Mouse (Mus musculus): ENCODE measurements around the gene Rdh9. TPM values are rescaled to one million over a fixed set of nuclear protein-coding genes. Genes with fewer than 3 reads are reported as not detected.
"Not testable (repeated sequence)": the region's sequence is repeated elsewhere in the genome, so short reads cannot be mapped to it uniquely, and the experiment has no call there.

Gene Rdh9
- total RNA-seq, 2 experiments from 2014 or later: not detected

DNA sequence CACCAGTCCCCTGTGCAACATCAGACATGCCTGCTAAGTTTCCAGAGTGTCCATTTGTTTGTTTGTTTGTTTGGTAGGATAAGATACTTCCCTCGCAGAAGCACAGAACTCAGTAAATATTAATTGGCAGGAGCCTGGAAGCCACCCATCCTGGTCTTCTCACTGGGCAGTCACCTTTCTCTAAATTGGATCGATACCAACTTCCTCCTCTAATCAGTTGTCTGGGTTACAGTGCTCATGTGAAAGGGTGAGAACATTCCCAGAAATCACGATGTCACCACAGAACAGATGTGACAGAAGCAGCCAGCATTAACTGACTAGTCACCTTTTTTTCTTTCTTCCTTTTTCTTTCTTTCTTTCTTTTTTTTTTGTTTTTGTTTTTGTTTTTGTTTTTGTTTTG, 20.9 kb upstream of the Rdh9 start:
- intact Hi-C loops (cut with DNase I): no loop called here
- no peak for DNase-seq (ENCODE audit: low spot score)

DNA sequence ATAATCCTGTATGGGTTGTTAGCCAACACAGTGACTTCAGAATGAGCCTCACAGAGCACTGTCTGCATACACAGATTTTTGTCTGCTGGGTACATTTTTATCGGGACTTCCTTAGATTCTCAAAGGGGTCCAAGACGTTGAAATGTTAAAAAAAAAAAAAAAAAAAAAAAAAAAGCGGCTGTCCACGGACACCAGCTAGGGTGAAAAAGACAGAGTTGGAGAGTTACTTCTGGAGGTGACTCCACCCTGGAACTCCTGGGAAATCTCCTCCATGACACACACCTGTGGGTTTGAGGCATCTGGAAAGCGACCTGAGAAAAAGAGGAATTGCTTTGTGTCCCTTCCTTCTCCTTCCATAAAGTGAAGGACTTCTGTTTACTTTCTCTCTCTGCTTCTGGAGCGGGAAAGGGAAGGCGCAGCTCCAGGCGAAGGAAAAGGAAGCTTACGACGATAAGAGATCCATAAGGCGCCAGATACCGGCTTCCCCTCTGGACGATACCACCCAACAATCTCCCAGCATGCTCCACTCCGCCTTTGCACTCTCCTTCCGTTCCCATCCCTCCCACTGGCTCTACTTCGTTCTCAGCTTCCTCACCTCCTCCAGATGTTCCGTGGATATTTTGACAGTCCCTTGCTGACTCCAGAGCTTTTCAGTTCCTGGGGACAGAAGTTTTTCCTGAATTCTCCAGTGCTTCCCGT, 20.3 kb upstream of the Rdh9 start:
- no peak for DNase-seq (ENCODE audit: low spot score)
- intact Hi-C loops (cut with DNase I): no loop called here

DNA sequence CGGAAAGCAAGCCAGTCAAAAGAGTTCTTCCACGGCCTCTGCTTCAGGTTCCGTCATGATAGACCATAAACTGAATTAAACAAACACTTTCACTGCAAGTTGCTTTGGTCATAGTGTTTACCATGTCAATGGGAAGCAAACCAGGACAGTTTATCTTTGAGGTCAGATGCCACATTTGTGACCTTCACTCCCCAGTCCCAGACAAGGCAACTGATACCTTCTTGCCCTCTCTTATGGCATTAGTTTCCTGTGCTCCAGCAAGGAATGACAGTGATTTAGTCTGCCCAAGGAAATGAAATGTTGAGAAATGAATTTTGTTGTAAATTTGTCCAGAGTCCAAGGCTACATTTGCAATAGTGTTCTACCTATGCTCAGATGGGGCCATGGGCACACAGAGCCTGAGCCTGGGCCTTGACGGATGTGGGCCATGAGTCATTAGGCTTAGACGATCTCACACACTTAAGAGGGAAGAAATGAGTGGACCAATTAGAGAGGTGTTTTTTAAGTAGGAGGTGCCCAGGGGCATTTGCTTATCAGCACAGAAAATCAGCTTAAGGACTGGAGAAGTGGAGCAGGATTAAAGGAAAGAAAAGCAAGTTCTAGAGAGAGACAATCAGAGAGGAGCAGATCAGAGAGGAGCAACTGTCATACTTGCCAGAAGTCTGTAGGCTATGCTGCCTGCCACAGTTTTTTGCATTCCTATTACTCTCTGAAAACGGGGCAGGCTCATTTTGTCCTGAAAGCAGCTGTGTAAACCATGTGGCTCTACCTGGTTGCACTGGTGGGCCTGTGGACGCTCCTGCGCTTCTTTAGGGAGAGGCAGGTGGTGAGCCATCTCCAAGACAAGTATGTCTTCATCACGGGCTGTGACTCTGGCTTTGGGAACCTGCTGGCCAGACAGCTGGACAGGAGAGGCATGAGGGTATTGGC, 16.7 kb upstream of the Rdh9 start, which contains the start of the genes Rdh1 and Rdh16f1:
TSS of gene Rdh1 (plus strand) at position 541 of the 930 bp plus-strand sequence.
TSS of gene Rdh16f1 (plus strand) at position 607 of the 930 bp plus-strand sequence.
- intact Hi-C loops (cut with DNase I): no loop called here
- DNase-seq (ENCODE audit: low spot score): no peak

DNA sequence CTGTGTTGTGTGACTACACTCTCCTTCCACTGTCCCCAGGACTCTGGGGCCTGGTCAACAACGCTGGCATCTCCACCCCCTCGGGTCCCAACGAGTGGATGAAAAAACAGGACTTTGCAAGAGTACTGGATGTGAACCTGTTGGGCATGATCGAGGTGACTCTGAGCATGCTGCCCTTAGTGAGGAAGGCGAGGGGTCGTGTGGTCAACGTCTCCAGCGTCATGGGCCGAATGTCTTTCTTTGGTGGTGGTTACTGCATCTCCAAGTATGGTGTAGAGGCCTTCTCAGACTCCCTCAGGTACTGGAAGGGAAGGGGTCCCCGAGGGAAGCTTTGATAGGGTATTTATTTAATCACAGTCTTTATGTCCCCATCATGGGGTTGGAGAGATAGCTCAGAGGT, 13.3 kb upstream of the Rdh9 start:
- intact Hi-C loops (cut with DNase I); DNase-seq (ENCODE audit: low spot score): not testable (repeated sequence)

DNA sequence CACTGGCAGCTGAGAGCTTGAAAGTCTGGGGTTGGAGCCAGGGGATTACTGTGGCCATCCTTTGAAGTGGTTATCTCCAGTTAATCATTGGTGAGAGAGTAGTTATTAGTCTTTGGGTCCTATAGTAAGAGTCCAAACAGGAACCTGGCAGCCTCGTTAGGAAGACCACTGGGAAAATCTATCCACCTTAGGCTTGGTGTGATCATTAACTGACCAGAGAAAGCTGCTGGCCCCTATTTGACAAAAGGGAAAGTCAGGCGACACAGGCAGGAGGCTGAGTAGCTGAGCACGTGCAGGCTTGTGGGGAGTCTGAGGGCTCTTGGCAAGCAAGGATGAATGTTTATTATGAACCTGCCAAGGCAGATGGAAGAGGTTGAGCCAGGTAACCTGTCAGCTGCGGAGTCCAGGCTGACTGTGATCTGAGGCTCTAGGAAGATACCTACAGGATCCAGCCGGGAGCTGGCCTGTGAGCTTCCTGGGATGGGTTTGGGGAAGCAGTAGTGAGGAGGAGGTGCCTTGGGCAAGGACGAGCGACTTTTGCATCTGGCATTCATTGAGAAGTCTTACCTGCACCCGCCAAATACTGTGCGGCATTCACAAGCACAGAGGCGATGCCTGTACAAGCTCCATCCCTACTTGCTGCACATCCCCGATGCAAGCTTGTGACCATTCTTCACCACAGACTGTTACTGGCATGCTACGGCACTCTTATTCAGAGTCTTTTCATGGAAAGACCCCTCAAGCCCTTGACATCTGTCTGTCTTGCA, 12.1 kb upstream of the Rdh9 start:
- intact Hi-C loops (cut with DNase I): no loop called here

DNA sequence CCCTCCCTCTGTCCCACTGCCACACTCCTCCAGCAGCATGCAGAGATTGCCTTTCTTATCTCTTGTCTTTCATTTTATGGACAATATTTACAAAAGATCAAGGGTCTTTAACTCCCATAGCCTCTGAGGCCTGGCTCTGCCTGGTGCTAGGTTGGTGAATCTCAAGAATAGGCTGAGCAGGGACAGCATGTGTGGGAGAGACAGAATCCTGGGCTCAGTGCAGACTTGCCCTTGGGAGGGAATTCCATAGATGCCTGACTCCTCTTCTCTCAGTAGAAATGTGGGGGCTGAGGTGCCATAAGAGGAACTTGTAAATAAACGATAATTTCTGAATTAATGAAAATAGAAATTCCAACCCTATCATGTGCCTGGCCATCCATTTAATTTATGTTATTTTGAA, 9.6 kb upstream of the Rdh9 start:
- DNase-seq (ENCODE audit: low spot score): no peak

More for the DNA sequence above, 12.1 kb upstream of the Rdh9 start:
- no peak for DNase-seq (ENCODE audit: low spot score)

DNA sequence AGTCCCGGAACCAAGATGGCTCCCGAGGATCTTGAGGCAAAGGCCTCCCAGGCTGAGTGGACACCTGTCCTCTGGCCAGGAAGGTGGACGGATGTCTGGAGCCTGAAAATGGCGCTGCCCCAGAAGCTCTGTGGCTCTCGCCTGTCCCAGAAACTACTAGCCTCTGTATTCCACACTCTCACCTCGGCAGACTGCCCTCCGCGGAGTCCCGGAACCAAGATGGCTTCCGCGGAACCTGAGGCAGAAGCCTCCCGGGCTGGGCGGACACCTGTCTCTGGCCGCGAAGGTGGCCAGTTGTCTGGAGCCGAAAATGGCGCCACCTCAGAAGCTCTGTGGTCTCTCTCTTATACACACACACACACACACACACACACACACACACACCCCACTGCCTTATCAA, 6.1 kb downstream of the Rdh9 start:
- intact Hi-C loops (cut with DNase I); DNase-seq (ENCODE audit: low spot score): not testable (repeated sequence)

More for the DNA sequence above, 9.6 kb upstream of the Rdh9 start:
- intact Hi-C loops (cut with DNase I): no loop called here

DNA sequence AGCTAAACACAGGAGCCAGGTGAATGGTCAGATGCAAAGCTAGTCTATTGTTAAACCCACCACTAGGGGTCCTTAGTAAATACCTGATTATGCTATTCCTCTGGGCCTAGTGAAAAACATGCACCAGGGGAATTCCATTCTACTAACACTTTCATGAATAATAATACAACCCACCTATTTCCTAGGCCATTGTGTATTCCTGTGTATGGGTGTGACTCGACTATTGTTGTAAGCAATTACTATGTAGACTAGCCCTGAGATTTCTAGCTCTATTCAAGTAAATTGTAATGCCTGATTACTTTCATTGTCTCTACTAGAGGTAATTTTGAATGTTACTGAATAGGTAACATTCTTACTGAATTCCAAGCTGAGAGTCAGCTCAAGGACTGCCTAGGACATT, 9.2 kb downstream of the Rdh9 start:
- DNase-seq (ENCODE audit: low spot score); intact Hi-C loops (cut with DNase I): not testable (repeated sequence)

DNA sequence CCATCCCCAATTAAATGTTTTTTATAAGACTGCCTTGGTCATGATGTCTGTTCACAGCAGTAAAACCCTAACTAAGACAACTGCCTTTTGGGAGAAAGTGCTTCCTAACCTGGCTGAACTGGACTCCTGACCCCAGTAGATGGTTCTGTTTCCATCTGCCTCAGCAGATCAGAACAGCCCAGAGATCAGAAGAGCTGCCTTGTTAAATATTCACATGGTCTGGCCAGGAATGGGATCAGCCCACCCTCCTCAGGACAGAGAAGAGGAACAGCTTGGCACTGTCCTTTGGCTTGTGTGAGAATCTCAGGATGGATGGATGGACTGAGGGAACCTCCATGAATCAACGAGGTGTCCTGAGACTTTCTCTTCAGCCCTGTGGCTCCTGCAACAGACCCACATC, 23.1 kb downstream of the Rdh9 start:
- intact Hi-C loops (cut with DNase I): no loop called here
- DNase-seq (ENCODE audit: low spot score): no peak

DNA sequence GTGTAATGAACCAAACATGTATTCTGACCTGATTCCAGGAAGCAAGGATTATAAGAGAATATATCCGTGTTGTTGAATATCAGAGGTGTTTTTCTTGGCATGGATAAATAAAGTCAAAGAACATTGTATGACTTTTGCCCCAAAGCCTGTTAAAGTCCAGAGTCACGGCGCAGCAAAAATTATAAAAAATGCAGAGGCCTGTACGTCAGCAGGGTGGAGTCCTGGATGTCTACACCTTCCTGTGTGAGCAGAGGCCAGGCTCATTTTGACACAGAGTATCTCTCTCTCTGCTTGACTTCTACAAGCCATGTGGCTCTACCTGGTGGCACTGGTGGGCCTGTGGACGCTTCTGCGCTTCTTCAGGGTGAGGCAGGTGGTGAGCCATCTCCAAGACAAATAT, 24.7 kb downstream of the Rdh9 start, which contains the start of gene Rdh16:
TSS of gene Rdh16 (plus strand) at position 262 of the 400 bp plus-strand sequence.
- no peak for DNase-seq (ENCODE audit: low spot score)
- intact Hi-C loops (cut with DNase I): no loop called here

DNA sequence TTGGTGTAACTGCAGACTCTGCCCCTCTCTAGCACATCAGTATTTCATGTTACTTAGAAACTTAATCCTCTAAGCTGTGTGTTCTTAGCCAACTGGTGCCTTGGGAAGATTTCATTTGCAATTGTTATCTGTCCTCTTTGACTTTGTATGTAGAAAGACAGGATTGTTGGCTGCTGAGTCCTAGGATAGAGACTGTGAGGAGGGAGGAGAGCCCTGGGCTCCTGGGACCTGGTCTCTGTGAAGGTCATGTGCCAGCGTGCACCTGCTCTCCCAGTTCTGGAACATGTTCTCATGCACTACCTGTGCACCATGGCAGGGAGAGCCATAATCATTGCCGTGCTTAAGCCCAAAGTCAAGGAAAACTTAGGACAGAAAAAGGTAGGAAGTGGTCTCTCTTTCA, 25.4 kb downstream of the Rdh9 start:
- no peak for DNase-seq (ENCODE audit: low spot score)

DNA sequence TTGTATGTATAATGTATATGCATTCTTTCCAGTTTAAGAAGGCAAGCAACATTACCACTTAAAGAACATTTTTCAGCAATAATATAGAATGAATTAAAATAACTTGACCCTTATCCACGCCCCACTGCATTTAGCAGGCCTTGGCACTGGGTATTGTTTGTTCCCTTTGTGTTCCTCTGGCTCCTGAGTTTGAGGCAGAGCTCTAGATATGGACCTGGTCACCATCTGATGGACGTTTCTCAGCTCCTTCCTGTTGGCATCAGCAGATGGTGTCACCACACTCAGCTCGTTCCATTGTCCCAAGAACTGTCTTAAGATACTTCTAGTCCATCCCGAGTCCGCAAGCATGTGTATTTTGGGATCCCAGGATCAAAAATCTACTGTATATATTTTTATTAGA, 26.1 kb downstream of the Rdh9 start:
- DNase-seq (ENCODE audit: low spot score): no peak
- intact Hi-C loops (cut with DNase I): no loop called here

More for the DNA sequence above, 25.4 kb downstream of the Rdh9 start:
- intact Hi-C loops (cut with DNase I): no loop called here

DNA sequence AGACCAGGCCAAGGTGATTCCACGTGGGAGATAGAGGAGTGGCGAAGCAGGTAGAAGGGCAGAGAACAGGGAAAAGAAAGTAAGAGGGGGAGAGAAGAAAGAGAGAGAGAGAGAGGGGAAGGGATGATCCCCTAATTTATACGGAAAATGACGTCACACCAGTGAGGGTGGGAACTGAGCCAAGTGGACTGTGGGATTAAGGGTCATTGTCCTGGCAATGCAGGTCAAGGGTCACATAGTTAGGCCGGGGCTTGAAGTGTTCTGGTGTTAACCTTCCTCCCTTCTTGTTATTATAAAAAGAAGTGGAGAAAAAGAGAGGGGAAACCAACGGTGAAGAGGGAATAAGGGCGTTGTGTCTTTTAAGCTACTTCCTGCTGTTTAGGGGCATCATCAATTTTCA, 28.2 kb downstream of the Rdh9 start:
- intact Hi-C loops (cut with DNase I): no loop called here
- no peak for DNase-seq (ENCODE audit: low spot score)

DNA sequence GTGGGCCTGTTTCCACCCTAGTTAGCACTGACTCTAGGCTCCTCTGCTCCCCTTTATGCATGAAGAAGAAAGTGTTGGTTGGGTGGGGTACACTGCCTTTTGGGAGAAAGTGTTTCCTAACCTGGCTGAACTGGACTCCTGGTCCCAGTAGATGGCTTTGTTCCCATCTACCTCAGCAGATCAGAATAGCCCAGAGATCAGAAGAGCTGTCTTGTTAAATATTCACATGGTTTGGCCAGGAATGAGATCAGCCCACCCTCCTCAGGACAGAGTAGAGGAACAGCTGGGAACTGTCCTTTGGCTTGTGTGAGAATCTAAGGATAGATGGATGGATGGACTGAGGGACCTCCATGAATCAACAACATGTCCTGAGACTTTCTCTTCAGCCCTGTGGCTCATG, 39.7 kb downstream of the Rdh9 start:
- intact Hi-C loops (cut with DNase I): no loop called here
- no peak for DNase-seq (ENCODE audit: low spot score)

DNA sequence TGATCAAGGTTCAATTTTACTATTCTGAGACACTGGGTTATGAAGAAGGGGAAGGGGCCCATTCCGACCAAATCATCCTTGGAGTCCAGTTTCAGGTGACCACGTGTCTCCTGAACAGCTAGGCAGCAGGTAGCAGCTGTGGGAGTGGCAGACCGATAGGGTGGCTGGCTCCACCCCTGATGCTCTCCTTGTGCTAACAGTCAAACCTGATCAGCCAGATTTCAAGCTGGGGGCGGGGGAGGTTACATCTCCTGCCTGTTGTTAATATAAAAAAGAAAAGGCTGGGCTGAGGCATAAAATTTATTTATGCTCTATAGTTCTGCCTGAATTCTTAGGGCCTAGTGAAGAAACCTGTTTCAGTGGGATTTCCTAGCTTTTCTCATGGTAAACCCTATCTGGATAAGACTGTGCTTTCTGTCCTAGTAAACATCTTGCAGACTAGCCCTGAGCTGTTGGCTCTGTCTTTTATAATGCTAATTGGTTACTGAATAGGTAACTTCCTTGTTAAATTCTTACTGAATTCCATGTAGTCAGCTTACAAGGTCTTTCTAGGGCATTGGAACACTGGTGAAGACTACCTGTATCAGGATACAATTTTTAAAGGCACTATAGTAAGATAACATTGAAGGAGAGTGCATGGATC, 41.2 kb downstream of the Rdh9 start:
- intact Hi-C loops (cut with DNase I); DNase-seq (ENCODE audit: low spot score): not testable (repeated sequence)

DNA sequence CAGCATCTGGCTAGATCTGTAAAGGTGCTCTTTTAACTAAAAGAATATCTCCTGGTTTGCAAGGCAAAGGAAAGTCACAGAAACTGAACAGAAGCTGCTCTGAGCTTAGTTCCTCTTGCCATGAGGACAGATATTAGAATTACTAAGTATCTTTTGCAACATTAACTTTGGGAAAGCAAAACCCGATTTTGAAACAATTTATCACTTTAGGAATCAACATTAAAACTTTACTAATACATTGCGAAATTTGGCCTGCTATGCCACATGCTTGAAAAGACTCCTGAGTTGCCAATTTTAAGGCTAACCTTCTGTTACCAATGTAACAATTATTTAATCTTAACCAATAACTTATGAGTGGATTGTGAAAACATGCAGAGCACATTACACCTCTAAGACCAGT, 45.6 kb downstream of the Rdh9 start:
- intact Hi-C loops (cut with DNase I); DNase-seq (ENCODE audit: low spot score): not testable (repeated sequence)

DNA sequence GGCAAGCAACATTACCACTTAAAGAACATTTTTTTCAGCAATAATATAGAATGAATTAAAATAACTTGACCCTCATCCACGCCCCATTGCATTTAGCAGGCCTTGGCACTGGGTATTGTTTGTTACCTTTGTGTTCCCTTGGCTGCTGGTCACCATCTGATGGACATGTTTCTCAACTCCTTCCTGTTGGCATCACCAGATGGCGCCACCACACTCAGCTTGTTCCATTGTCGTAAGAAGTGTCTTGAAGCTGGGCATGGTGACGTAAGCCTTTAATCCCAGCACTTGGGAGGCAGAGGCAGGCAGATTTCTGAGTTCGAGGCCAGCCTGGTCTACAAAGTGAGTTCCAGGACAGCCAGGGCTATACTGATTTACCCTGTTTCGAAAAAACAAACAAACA, 49.2 kb downstream of the Rdh9 start:
- intact Hi-C loops (cut with DNase I): no loop called here
- no peak for DNase-seq (ENCODE audit: low spot score)

DNA sequence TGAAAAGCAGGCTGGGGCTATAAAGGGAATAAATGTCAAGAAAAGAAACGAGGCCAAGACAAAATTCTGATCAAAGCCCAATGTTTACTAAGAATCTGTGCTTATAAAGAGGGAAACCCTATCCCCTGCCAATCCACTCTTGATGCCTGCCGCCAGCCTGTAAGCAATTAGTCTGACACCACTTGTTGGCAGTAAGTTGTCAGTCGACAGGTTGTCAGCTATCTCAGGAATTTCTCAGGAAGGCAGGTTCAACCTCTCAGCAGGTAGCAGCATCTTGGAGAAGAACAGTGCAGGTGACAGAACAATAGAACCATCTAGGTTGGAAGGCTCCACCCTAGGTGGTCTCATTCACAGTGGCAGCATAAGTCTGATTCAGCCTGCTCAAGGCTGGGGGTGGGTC, 52.9 kb downstream of the Rdh9 start:
- no peak for DNase-seq (ENCODE audit: low spot score)
- intact Hi-C loops (cut with DNase I): no loop called here

DNA sequence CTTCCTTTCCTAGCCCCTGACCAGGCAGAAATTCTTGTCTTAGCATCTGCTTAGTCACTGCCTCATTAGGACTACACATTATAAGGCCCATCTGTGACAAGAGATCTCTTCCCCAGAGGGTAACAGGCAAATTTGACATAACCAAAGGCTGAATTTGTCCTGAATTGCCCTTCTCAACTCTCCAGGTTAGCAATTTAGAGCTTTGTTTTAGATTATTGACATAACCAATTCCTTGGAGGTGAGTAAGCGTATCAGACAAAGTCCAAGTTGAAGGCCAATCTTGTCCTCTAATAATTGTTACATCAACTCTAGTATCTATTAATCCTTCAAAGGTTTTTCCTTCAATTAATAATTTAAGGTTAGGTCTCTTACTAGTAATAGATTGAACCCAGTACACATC, 58.0 kb downstream of the Rdh9 start:
- DNase-seq (ENCODE audit: low spot score); intact Hi-C loops (cut with DNase I): not testable (repeated sequence)

DNA sequence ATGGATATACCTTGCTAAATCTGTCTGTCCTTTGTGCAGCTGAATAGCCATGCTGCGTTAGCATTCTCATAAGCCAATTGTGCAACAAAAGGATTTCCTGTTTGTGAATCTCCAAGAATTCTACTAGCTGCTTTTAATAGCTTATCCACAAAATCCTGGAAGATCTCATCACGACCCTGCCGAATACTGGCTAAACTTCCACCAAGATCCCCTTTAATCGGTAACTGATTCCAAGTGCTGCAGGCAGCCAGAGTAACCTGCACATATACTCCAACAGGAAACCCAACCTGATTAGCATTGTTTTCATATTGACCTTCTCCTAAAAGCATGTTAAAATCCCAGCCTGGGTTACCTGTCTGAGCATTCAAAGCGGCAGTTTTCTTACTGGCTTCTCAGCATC, 59.1 kb downstream of the Rdh9 start:
- intact Hi-C loops (cut with DNase I): no loop called here
- no peak for DNase-seq (ENCODE audit: low spot score)

All from heart, postnatal 25 days (tissue).